Mouse (Mus musculus) monocyte, adult 5-6 weeks (primary cell): ENCODE data around the gene Tom1l1. TPM values are rescaled to one million over a fixed set of nuclear protein-coding genes. Genes with fewer than 3 reads are reported as not detected.
"Not testable (repeated sequence)": the region's sequence is repeated elsewhere in the genome, so short reads cannot be mapped to it uniquely, and the experiment has no call there.

Source experiments
- ATAC-seq: fragments of 153-309, 156-312 bp; replicated peaks from 2 replicates; pipeline ENCODE4 v1.8.0; 2017; ENCODE audit warnings: mild to moderate bottlenecking; ENCODE audit not compliant: low TSS enrichment, insufficient number of reproducible peaks, severe bottlenecking, poor library complexity, low FRiP score
- total RNA-seq: library from RNA; stranded (forward); fragments of 200-1000, 200-491, 200-594 nt; gene quantifications from 3 replicates; pipeline ENCODE4 v1.2.3, GENCODE M21; 2017

Gene Tom1l1
- total RNA-seq = 0.48 to 0.78 TPM (median 0.75 TPM) in 3 replicates

- ATAC-seq = no peak
Measured at GRCm38 (mm10) chr11:90687460-90688416, at the start of gene Tom1l1. Gene Tom1l1 (minus strand): TSS chr11:90688366.

- no peak for ATAC-seq
Measured at GRCm38 (mm10) chr11:90733575-90733974, 45.4 kb upstream of the Tom1l1 start.

- ATAC-seq = no peak
Measured at GRCm38 (mm10) chr11:90727354-90728125, 39.4 kb upstream of the Tom1l1 start.

GRCm38 (mm10) chr11:90726730-90727129 is 38.6 kb upstream of the Tom1l1 start:
- no peak for ATAC-seq

- no peak for ATAC-seq
Measured at GRCm38 (mm10) chr11:90722304-90722703, 34.1 kb upstream of the Tom1l1 start.

- ATAC-seq = no peak
Measured at GRCm38 (mm10) chr11:90717719-90718118, 29.6 kb upstream of the Tom1l1 start.

- ATAC-seq = no peak
Measured at GRCm38 (mm10) chr11:90711596-90711995, 23.4 kb upstream of the Tom1l1 start.

GRCm38 (mm10) chr11:90707134-90707533 is 19.0 kb upstream of the Tom1l1 start:
- ATAC-seq = not testable (repeated sequence)

GRCm38 (mm10) chr11:90697480-90698240 is 9.5 kb upstream of the Tom1l1 start:
- no peak for ATAC-seq

GRCm38 (mm10) chr11:90695811-90696210 is 7.6 kb upstream of the Tom1l1 start:
- ATAC-seq = no peak

GRCm38 (mm10) chr11:90694206-90694605 is 6.0 kb upstream of the Tom1l1 start:
- no peak for ATAC-seq

GRCm38 (mm10) chr11:90690361-90690760 is 2.2 kb upstream of the Tom1l1 start:
- no peak for ATAC-seq

GRCm38 (mm10) chr11:90687040-90687439 is 1.1 kb downstream of the Tom1l1 start:
- ATAC-seq = no peak

- no peak for ATAC-seq
Measured at GRCm38 (mm10) chr11:90686287-90687025, 1.7 kb downstream of the Tom1l1 start.

GRCm38 (mm10) chr11:90685196-90685595 is 3.0 kb downstream of the Tom1l1 start:
- no peak for ATAC-seq

GRCm38 (mm10) chr11:90684765-90685164 is 3.4 kb downstream of the Tom1l1 start:
- no peak for ATAC-seq

- ATAC-seq = no peak
Measured at GRCm38 (mm10) chr11:90681171-90681570, 7.0 kb downstream of the Tom1l1 start.

- no peak for ATAC-seq
Measured at GRCm38 (mm10) chr11:90678582-90678981, 9.6 kb downstream of the Tom1l1 start.
